Mouse (Mus musculus) kidney, embryonic 15.5 days (tissue): ENCODE results near the gene Magoh. TPM values are rescaled to one million over a fixed set of nuclear protein-coding genes. Genes with fewer than 3 reads are reported as not detected.

Source experiments
- ATAC-seq: fragments of 200-750 bp; cut with Nextera tagmentation; replicated peaks from 2 replicates; pipeline ENCODE4 v1.8.0; 2017; ENCODE audit warnings: moderate TSS enrichment; ENCODE audit not compliant: low FRiP score
- H3K27ac ChIP-seq: fragments of 300-500 bp; sonication (generic); 2 replicates; pipeline ENCODE4 v1.5.1; 2015; ENCODE audit warnings: mild to moderate bottlenecking, inconsistent platforms
- H3K27me3 ChIP-seq: fragments of 300-500 bp; sonication (generic); 2 replicates; pipeline ENCODE4 v1.6.1; 2015; ENCODE audit warnings: inconsistent platforms
- H3K36me3 ChIP-seq: fragments of 300-500 bp; sonication (generic); 2 replicates; pipeline ENCODE4 v1.6.1; 2015; ENCODE audit warnings: inconsistent platforms
- H3K4me1 ChIP-seq: fragments of 300-500 bp; sonication (generic); 2 replicates; pipeline ENCODE4 v1.6.1; 2015; ENCODE audit warnings: inconsistent platforms
- H3K4me2 ChIP-seq: fragments of 300-500 bp; sonication (generic); 2 replicates; pipeline ENCODE4 v1.6.1; 2015; ENCODE audit warnings: moderate library complexity, mild to moderate bottlenecking, inconsistent platforms
- H3K4me3 ChIP-seq: fragments of 300-500 bp; sonication (generic); replicated peaks from 2 replicates; pipeline ENCODE4 v1.5.1; 2015; ENCODE audit warnings: mild to moderate bottlenecking, inconsistent platforms
- H3K9ac ChIP-seq: fragments of 300-500 bp; sonication (generic); 2 replicates; pipeline ENCODE4 v1.6.1; 2015; ENCODE audit warnings: mild to moderate bottlenecking, inconsistent platforms
- H3K9me3 ChIP-seq: fragments of 300-500 bp; sonication (generic); replicated peaks from 2 replicates; pipeline ENCODE4 v1.6.1; 2016; ENCODE audit warnings: inconsistent platforms
- WGBS: fragments of 180-500 bp; shearing (Covaris S2); methylation state at CpG from one replicate; pipeline ENCODE4 v1.1.7; 2015; ENCODE audit warnings: mixed read lengths; 5-methylcytosine and 5-hydroxymethylcytosine counted together
- polyA plus RNA-seq: library from polyadenylated mRNA; unstranded; fragments of >200 nt; fragmentation: Nextera tagmentation; extraction: Ambion mirVana; gene quantifications from 2 replicates; pipeline ENCODE4 v1.2.1, GENCODE M21; 2015

The Magoh gene
- polyA plus RNA-seq, 1 experiment from 2014 or later = 199 TPM

DNA sequence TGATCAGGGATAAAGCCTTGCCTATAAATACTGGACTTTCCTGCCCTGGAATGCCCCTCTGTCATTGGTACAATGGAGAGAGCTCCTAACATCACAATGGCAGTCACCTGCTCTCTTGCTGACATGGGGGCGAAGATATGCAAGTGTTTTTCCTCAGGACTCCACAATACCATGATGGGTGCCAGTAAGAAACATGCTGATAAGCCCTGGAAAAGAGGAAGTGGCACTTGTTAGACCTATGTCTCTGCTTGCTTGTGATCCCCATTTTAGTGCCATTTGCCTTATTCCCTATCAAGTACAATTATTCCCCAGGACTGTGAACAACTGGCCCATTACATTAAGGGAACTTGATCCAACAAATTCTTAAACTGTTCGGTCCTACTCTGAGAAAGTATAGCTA, 49.2 kb downstream of the Magoh start:
- Histone ChIP-seq H3K9me3 (no peaks in the 10 kb centered on the region), H3K36me3 (no peaks in the 10 kb centered on the region), H3K4me1 (no peaks in the 10 kb centered on the region), H3K4me3 (no peak overlapping the region), H3K9ac (no peak overlapping the region), H3K27ac (no peak overlapping the region), H3K4me2 (no peak overlapping the region), H3K27me3 (no peaks in the 10 kb centered on the region)
- no peak for ATAC-seq
- whole genome bisulfite sequencing = 83% methylated on average over 2 of the region's 2 CpGs

DNA sequence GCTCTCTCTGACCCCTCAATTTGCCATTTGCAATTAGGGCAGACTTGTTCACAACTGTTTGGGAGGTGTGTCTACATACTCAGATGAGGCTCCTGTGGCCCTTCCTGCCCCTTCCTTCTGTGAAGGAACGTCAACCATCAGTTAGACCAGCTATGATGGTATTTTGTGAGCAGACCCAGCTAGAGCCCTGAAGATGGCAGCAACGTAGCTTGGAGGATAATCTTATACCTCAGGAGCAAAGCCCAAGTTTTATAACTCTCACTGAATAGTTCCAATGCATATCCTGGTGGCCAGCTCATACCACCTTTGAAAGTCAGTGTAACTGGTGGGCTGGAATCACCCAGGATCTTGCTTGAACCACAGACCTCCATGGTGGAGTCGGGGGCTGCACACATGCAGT, 51.9 kb downstream of the Magoh start:
- no peak overlapping the region for H3K9ac ChIP-seq
- H3K4me1 ChIP-seq = no peaks in the 10 kb centered on the region
- H3K27me3 ChIP-seq = no peaks in the 10 kb centered on the region
- ATAC-seq = no peak
- H3K27ac ChIP-seq = no peak overlapping the region
- H3K9me3 ChIP-seq = no peaks in the 10 kb centered on the region
- H3K36me3 ChIP-seq = no peaks in the 10 kb centered on the region
- WGBS = 81% methylated on average over 3 of the region's 3 CpGs
- H3K4me2 ChIP-seq = no peak overlapping the region
- no peak overlapping the region for H3K4me3 ChIP-seq

DNA sequence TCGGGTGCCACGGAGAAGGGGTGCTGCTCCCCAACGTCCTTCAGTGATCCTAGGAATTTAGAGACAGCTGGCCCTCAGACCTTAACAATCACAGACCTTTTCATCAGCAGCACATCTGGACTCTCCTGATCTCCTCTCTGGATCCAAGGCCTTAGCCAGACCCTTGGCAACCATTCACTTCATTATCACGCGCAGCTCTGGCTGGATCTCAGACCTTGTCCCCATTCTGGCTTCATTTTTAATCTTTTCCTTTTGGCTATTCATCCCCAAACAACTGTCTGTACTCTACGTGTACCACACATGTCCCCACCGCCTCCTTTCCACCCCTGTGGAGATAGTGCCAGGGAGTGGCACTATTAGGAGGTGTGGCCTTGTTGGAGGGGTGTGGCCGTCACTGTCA, 53.7 kb downstream of the Magoh start:
- ATAC-seq = no peak

DNA sequence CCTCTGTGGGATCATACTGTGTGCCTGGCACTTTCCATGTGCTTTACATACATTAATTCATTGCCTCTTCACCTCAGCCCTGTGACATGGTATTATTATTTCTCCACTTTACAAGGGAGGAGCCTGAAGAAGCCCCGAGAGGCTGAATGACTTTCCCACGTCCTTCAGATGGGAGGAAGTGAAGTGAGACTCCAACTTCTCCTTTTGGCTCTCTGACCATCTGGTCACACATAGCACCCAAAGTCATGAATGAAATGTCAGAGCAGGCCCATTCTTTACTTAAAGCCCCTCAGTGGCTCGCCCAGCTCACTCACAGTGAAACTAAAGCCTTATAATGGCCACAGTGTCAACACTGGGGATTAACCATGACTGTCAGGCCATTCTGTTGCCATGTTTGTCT, 55.7 kb downstream of the Magoh start:
- Histone ChIP-seq H3K4me3 (no peak overlapping the region), H3K27ac (no peak overlapping the region), H3K4me2 (no peak overlapping the region), H3K4me1 (peaks cover 12% of the 10 kb centered on the region; the same call in 1 of the 2 replicates), H3K27me3 (no peaks in the 10 kb centered on the region), H3K9ac (no peak overlapping the region), H3K36me3 (no peaks in the 10 kb centered on the region), H3K9me3 (no peaks in the 10 kb centered on the region)
- 40% methylated on average over 3 of the region's 3 CpGs for WGBS
- no peak for ATAC-seq

More for the DNA sequence above, 53.7 kb downstream of the Magoh start:
- WGBS = 82% methylated on average over 8 of the region's 8 CpGs
- no peaks in the 10 kb centered on the region for H3K27me3 ChIP-seq
- H3K9ac ChIP-seq = no peak overlapping the region
- no peak overlapping the region for H3K27ac ChIP-seq
- no peaks in the 10 kb centered on the region for H3K36me3 ChIP-seq
- no peak overlapping the region for H3K4me3 ChIP-seq
- H3K4me2 ChIP-seq = no peak overlapping the region
- no peaks in the 10 kb centered on the region for H3K9me3 ChIP-seq
- peaks cover 9% of the 10 kb centered on the region; the same call in 1 of the 2 replicates for H3K4me1 ChIP-seq

Other genes with a start within 250 kb of the Magoh start
- not detected in 2 replicates for gene Dmrtb1, start 195.5 kb upstream of the Magoh start, polyA plus RNA-seq
- 2.2 and 2.6 TPM in 2 replicates for gene Lrp8, start 77.5 kb upstream of the Magoh start, polyA plus RNA-seq
- gene 0610037L13Rik, start 10.1 kb downstream of the Magoh start, polyA plus RNA-seq = 122 and 135 TPM in 2 replicates
- 45.6 and 49.7 TPM in 2 replicates for gene Cpt2, start 43.9 kb downstream of the Magoh start, polyA plus RNA-seq
- gene Slc1a7, start 88.6 kb downstream of the Magoh start, polyA plus RNA-seq = not detected in 2 replicates
- 0.53 and 1.1 TPM in 2 replicates for gene Podn, start 216.7 kb downstream of the Magoh start, polyA plus RNA-seq